Mouse (Mus musculus): ENCODE measurements around the gene Grb10.

The Grb10 gene

GRCm38 (mm10) chr11:12038470-12038985, at the start of gene Grb10:
Grb10 (minus strand) TSS chr11:12038683.
- DNase-seq (ENCODE audit: low spot score in 2 of 2): no peak

- no peak for DNase-seq (ENCODE audit: low spot score in 2 of 2)
Observed at GRCm38 (mm10) chr11:12081638-12082037, 43.2 kb upstream of the Grb10 start.

- no peak for DNase-seq (ENCODE audit: low spot score in 2 of 2)
Observed at GRCm38 (mm10) chr11:12079231-12079630, 40.7 kb upstream of the Grb10 start.

GRCm38 (mm10) chr11:12075449-12075848, 37.0 kb upstream of the Grb10 start:
- DNase-seq (ENCODE audit: low spot score in 2 of 2): no peak

- DNase-seq (ENCODE audit: low spot score in 2 of 2): no peak
Observed at GRCm38 (mm10) chr11:12073394-12074226, 35.1 kb upstream of the Grb10 start.

GRCm38 (mm10) chr11:12072322-12072721, 33.8 kb upstream of the Grb10 start:
- DNase-seq (ENCODE audit: low spot score in 2 of 2): no peak

- no peak for DNase-seq (ENCODE audit: low spot score in 2 of 2)
Observed at GRCm38 (mm10) chr11:12059005-12059404, 20.5 kb upstream of the Grb10 start.

- no peak for DNase-seq (ENCODE audit: low spot score in 2 of 2)
Observed at GRCm38 (mm10) chr11:12048547-12049327, 10.3 kb upstream of the Grb10 start.

- no peak for DNase-seq (ENCODE audit: low spot score in 2 of 2)
Observed at GRCm38 (mm10) chr11:12048135-12048534, 9.7 kb upstream of the Grb10 start.

GRCm38 (mm10) chr11:12044245-12044644, 5.8 kb upstream of the Grb10 start:
- no peak for DNase-seq (ENCODE audit: low spot score in 2 of 2)

GRCm38 (mm10) chr11:12041787-12042186, 3.3 kb upstream of the Grb10 start:
- no peak for DNase-seq (ENCODE audit: low spot score in 2 of 2)

GRCm38 (mm10) chr11:12041379-12041778, 2.9 kb upstream of the Grb10 start:
- DNase-seq (ENCODE audit: low spot score in 2 of 2): no peak

- DNase-seq (ENCODE audit: low spot score in 2 of 2): no peak
Observed at GRCm38 (mm10) chr11:12040391-12040790, 1.9 kb upstream of the Grb10 start.

GRCm38 (mm10) chr11:12039748-12040147, 1.3 kb upstream of the Grb10 start:
- no peak for DNase-seq (ENCODE audit: low spot score in 2 of 2)

GRCm38 (mm10) chr11:12039098-12039497, 615 bp upstream of the Grb10 start:
- no peak for DNase-seq (ENCODE audit: low spot score in 2 of 2)

GRCm38 (mm10) chr11:12037689-12038469, 604 bp downstream of the Grb10 start:
- no peak for DNase-seq (ENCODE audit: low spot score in 2 of 2)

- no peak for DNase-seq (ENCODE audit: low spot score in 2 of 2)
Observed at GRCm38 (mm10) chr11:12037075-12037686, 1.3 kb downstream of the Grb10 start.

GRCm38 (mm10) chr11:12035916-12036910, 2.3 kb downstream of the Grb10 start:
- no peak for DNase-seq (ENCODE audit: low spot score in 2 of 2)

GRCm38 (mm10) chr11:12035324-12035723, 3.2 kb downstream of the Grb10 start:
- DNase-seq (ENCODE audit: low spot score in 2 of 2): no peak

- DNase-seq (ENCODE audit: low spot score in 2 of 2): no peak
Observed at GRCm38 (mm10) chr11:12034781-12035180, 3.7 kb downstream of the Grb10 start.

All from frontal cortex, postnatal 25 days (tissue).